Mouse (Mus musculus): Measurements from ENCODE around the gene Erc2. TPM values are rescaled to one million over a fixed set of nuclear protein-coding genes. Genes with fewer than 3 reads are reported as not detected.
"Not testable (repeated sequence)": the region's sequence is repeated elsewhere in the genome, so short reads cannot be mapped to it uniquely, and the experiment has no call there.

The Erc2 gene
- polyA plus RNA-seq, 1 experiment from 2014 or later = 110 TPM

- Histone ChIP-seq H3K4me3 (no peak overlapping the region), H3K36me3 (replicated peaks) (no peaks in the 10 kb centered on the region), H3K27me3 (replicated peaks) (no peaks in the 10 kb centered on the region), H3K4me1 (no peaks in the 10 kb centered on the region), H3K9me3 (no peaks in the 10 kb centered on the region), H3K27ac (no peak overlapping the region), H3K4me2 (no peak overlapping the region), H3K9ac (no peak overlapping the region)
- no peak for ATAC-seq (replicated peaks)
- WGBS = 88% methylated on average over 6 of the region's 6 CpGs
These were observed 230.4 kb downstream of the Erc2 start for GRCm38 (mm10) chr14:27852606-27853005.

GRCm38 (mm10) chr14:27860371-27861046 is 238.3 kb downstream of the Erc2 start:
- no peak overlapping the region for H3K27ac ChIP-seq
- H3K4me2 ChIP-seq = no peak overlapping the region
- H3K9me3 ChIP-seq = no peaks in the 10 kb centered on the region
- H3K36me3 ChIP-seq (replicated peaks) = no peaks in the 10 kb centered on the region
- ATAC-seq (replicated peaks) = no peak
- 95% methylated on average over 6 of the region's 6 CpGs for WGBS
- no peak overlapping the region for H3K4me3 ChIP-seq
- no peaks in the 10 kb centered on the region for H3K27me3 ChIP-seq (replicated peaks)
- no peak overlapping the region for H3K9ac ChIP-seq
- no peaks in the 10 kb centered on the region for H3K4me1 ChIP-seq

GRCm38 (mm10) chr14:27862299-27862698 is 240.1 kb downstream of the Erc2 start:
- no peak for ATAC-seq (replicated peaks)
- Histone ChIP-seq H3K36me3 (replicated peaks) (no peaks in the 10 kb centered on the region), H3K27me3 (replicated peaks) (no peaks in the 10 kb centered on the region), H3K9ac (no peak overlapping the region), H3K4me2 (no peak overlapping the region), H3K9me3 (no peaks in the 10 kb centered on the region), H3K4me1 (no peaks in the 10 kb centered on the region), H3K27ac (no peak overlapping the region), H3K4me3 (no peak overlapping the region)

- Histone ChIP-seq H3K27ac (no peak overlapping the region), H3K4me3 (no peak overlapping the region), H3K27me3 (replicated peaks) (no peaks in the 10 kb centered on the region), H3K4me1 (no peaks in the 10 kb centered on the region), H3K9ac (no peak overlapping the region), H3K36me3 (replicated peaks) (no peaks in the 10 kb centered on the region), H3K4me2 (no peak overlapping the region), H3K9me3 (no peaks in the 10 kb centered on the region)
- no peak for ATAC-seq (replicated peaks)
These were observed 245.2 kb downstream of the Erc2 start for GRCm38 (mm10) chr14:27867386-27867785.

GRCm38 (mm10) chr14:27873619-27874018 is 251.4 kb downstream of the Erc2 start:
- H3K27ac ChIP-seq = no peak overlapping the region
- H3K27me3 ChIP-seq (replicated peaks) = no peaks in the 10 kb centered on the region
- H3K4me3 ChIP-seq = no peak overlapping the region
- H3K9ac ChIP-seq = no peak overlapping the region
- no peaks in the 10 kb centered on the region for H3K36me3 ChIP-seq (replicated peaks)
- 91% methylated on average over 1 of the region's 1 CpGs for WGBS
- no peak overlapping the region for H3K4me2 ChIP-seq
- H3K9me3 ChIP-seq = no peaks in the 10 kb centered on the region
- no peak for ATAC-seq (replicated peaks)
- H3K4me1 ChIP-seq = peaks cover 7% of the 10 kb centered on the region

GRCm38 (mm10) chr14:27875991-27876411 is 253.8 kb downstream of the Erc2 start:
- no peaks in the 10 kb centered on the region for H3K36me3 ChIP-seq (replicated peaks)
- peaks cover 7% of the 10 kb centered on the region for H3K4me1 ChIP-seq
- H3K27me3 ChIP-seq (replicated peaks) = no peaks in the 10 kb centered on the region
- 0 out of 2 replicates have a peak, but pooled peaks have one; percentile 33 for ATAC-seq (replicated peaks)
- H3K9ac ChIP-seq = no peak overlapping the region
- H3K4me3 ChIP-seq = 0 out of 2 replicates have a peak overlapping the region, but pooled peaks have one; percentile 1
- no peaks in the 10 kb centered on the region for H3K9me3 ChIP-seq
- 65% methylated on average over 13 of the region's 13 CpGs for WGBS
- H3K4me2 ChIP-seq = peak overlapping the region; percentile 1; the same call in 1 of the 2 replicates
- no peak overlapping the region for H3K27ac ChIP-seq

GRCm38 (mm10) chr14:27881972-27882371 is 259.7 kb downstream of the Erc2 start:
- Histone ChIP-seq H3K4me1 (no peaks in the 10 kb centered on the region), H3K4me2 (no peak overlapping the region), H3K27ac (no peak overlapping the region), H3K27me3 (replicated peaks) (no peaks in the 10 kb centered on the region), H3K4me3 (no peak overlapping the region), H3K36me3 (replicated peaks) (no peaks in the 10 kb centered on the region), H3K9ac (no peak overlapping the region), H3K9me3 (no peaks in the 10 kb centered on the region)
- ATAC-seq (replicated peaks) = no peak
- WGBS = 85% methylated on average over 5 of the region's 5 CpGs

- H3K4me1 ChIP-seq; H3K27ac ChIP-seq; ATAC-seq (replicated peaks); H3K27me3 ChIP-seq (replicated peaks); H3K9ac ChIP-seq; H3K36me3 ChIP-seq (replicated peaks); H3K4me2 ChIP-seq; H3K4me3 ChIP-seq; H3K9me3 ChIP-seq: not testable (repeated sequence)
- 65% methylated on average over 5 of the region's 5 CpGs for WGBS
These were observed 264.1 kb downstream of the Erc2 start for GRCm38 (mm10) chr14:27886337-27886736.

- Histone ChIP-seq H3K27me3 (replicated peaks) (no peaks in the 10 kb centered on the region), H3K4me2 (no peak overlapping the region), H3K27ac (no peak overlapping the region), H3K4me1 (no peaks in the 10 kb centered on the region), H3K9ac (no peak overlapping the region), H3K4me3 (no peak overlapping the region), H3K36me3 (replicated peaks) (no peaks in the 10 kb centered on the region), H3K9me3 (no peaks in the 10 kb centered on the region)
- WGBS = 84% methylated on average over 5 of the region's 5 CpGs
- no peak for ATAC-seq (replicated peaks)
These were observed 265.3 kb downstream of the Erc2 start for GRCm38 (mm10) chr14:27887488-27887887.

GRCm38 (mm10) chr14:27889650-27890049 is 267.4 kb downstream of the Erc2 start:
- H3K9ac ChIP-seq = no peak overlapping the region
- H3K4me3 ChIP-seq = no peak overlapping the region
- H3K27me3 ChIP-seq (replicated peaks) = no peaks in the 10 kb centered on the region
- no peaks in the 10 kb centered on the region for H3K36me3 ChIP-seq (replicated peaks)
- no peak overlapping the region for H3K27ac ChIP-seq
- no peak overlapping the region for H3K4me2 ChIP-seq
- no peaks in the 10 kb centered on the region for H3K4me1 ChIP-seq
- 88% methylated on average over 2 of the region's 2 CpGs for WGBS
- H3K9me3 ChIP-seq = no peaks in the 10 kb centered on the region
- no peak for ATAC-seq (replicated peaks)

- H3K36me3 ChIP-seq (replicated peaks) = no peaks in the 10 kb centered on the region
- ATAC-seq (replicated peaks) = no peak
- WGBS = 88% methylated on average over 2 of the region's 2 CpGs
These were observed 270.2 kb downstream of the Erc2 start for GRCm38 (mm10) chr14:27892416-27892815.

GRCm38 (mm10) chr14:27901772-27902171 is 279.5 kb downstream of the Erc2 start:
- peak overlapping the region; percentile 42; the same call in 1 of the 2 replicates for H3K27ac ChIP-seq
- no peaks in the 10 kb centered on the region for H3K9me3 ChIP-seq
- H3K4me1 ChIP-seq = peaks cover 5% of the 10 kb centered on the region
- WGBS = 53% methylated on average over 5 of the region's 5 CpGs
- no peak overlapping the region for H3K9ac ChIP-seq
- no peak overlapping the region for H3K4me3 ChIP-seq
- no peaks in the 10 kb centered on the region for H3K27me3 ChIP-seq (replicated peaks)
- no peaks in the 10 kb centered on the region for H3K36me3 ChIP-seq (replicated peaks)
- ATAC-seq (replicated peaks) = no peak
- H3K4me2 ChIP-seq = no peak overlapping the region

More at GRCm38 (mm10) chr14:27892416-27892815, 270.2 kb downstream of the Erc2 start:
- no peak overlapping the region for H3K27ac ChIP-seq
- no peaks in the 10 kb centered on the region for H3K27me3 ChIP-seq (replicated peaks)
- no peak overlapping the region for H3K9ac ChIP-seq
- H3K4me3 ChIP-seq = no peak overlapping the region
- H3K4me1 ChIP-seq = no peaks in the 10 kb centered on the region
- H3K9me3 ChIP-seq = no peaks in the 10 kb centered on the region
- H3K4me2 ChIP-seq = no peak overlapping the region

GRCm38 (mm10) chr14:27921656-27922373 is 299.6 kb downstream of the Erc2 start:
- no peaks in the 10 kb centered on the region for H3K36me3 ChIP-seq (replicated peaks)
- 89% methylated on average over 5 of the region's 5 CpGs for WGBS
- no peak overlapping the region for H3K4me2 ChIP-seq
- H3K27ac ChIP-seq = no peak overlapping the region
- ATAC-seq (replicated peaks) = no peak
- H3K4me3 ChIP-seq = no peak overlapping the region
- H3K27me3 ChIP-seq (replicated peaks) = no peaks in the 10 kb centered on the region
- no peaks in the 10 kb centered on the region for H3K9me3 ChIP-seq
- no peaks in the 10 kb centered on the region for H3K4me1 ChIP-seq
- H3K9ac ChIP-seq = no peak overlapping the region

All from midbrain, embryonic 15.5 days (tissue).